Mouse (Mus musculus): Measurements from ENCODE around the gene Camk2g. TPM values are rescaled to one million over a fixed set of nuclear protein-coding genes. Genes with fewer than 3 reads are reported as not detected.

The Camk2g gene
- polyA plus RNA-seq, 1 experiment from 2014 or later, result 63.5 TPM

GRCm38 (mm10) chr14:20775661-20776060 lies 18.2 kb downstream of the Camk2g start:
- Histone ChIP-seq H3K4me2 (replicated peaks) (no peak overlapping the region), H3K9me3 (no peaks in the 10 kb centered on the region), H3K9ac (no peak overlapping the region), H3K36me3 (peaks cover 56% of the 10 kb centered on the region), H3K4me1 (peaks cover 18% of the 10 kb centered on the region), H3K4me3 (no peak overlapping the region), H3K27me3 (no peaks in the 10 kb centered on the region), H3K27ac (no peak overlapping the region)
- WGBS, result 43% methylated on average over 6 of the region's 6 CpGs
- ATAC-seq (ENCODE audit: low FRiP score, low read depth), result no peak

GRCm38 (mm10) chr14:20773410-20773809 lies 20.5 kb downstream of the Camk2g start:
- no peak overlapping the region for H3K4me2 ChIP-seq (replicated peaks)
- no peak overlapping the region for H3K4me3 ChIP-seq
- H3K27ac ChIP-seq, result no peak overlapping the region
- 60% methylated on average over 3 of the region's 3 CpGs for whole genome bisulfite sequencing
- no peak overlapping the region for H3K9ac ChIP-seq
- no peaks in the 10 kb centered on the region for H3K9me3 ChIP-seq
- ATAC-seq (ENCODE audit: low FRiP score, low read depth), result no peak
- H3K27me3 ChIP-seq, result no peaks in the 10 kb centered on the region
- H3K4me1 ChIP-seq, result peaks cover 21% of the 10 kb centered on the region
- H3K36me3 ChIP-seq, result peaks cover 57% of the 10 kb centered on the region

- H3K4me1 ChIP-seq, result peaks cover 21% of the 10 kb centered on the region
- no peak for ATAC-seq (ENCODE audit: low FRiP score, low read depth)
- H3K27me3 ChIP-seq, result no peaks in the 10 kb centered on the region
- H3K4me2 ChIP-seq (replicated peaks), result no peak overlapping the region
- WGBS, result 80% methylated on average over 6 of the region's 6 CpGs
- H3K4me3 ChIP-seq, result no peak overlapping the region
- no peak overlapping the region for H3K9ac ChIP-seq
- H3K27ac ChIP-seq, result no peak overlapping the region
- no peaks in the 10 kb centered on the region for H3K9me3 ChIP-seq
- peaks cover 57% of the 10 kb centered on the region for H3K36me3 ChIP-seq
These were observed 21.1 kb downstream of the Camk2g start for GRCm38 (mm10) chr14:20772808-20773207.

GRCm38 (mm10) chr14:20771941-20772340 lies 21.9 kb downstream of the Camk2g start:
- ATAC-seq (ENCODE audit: low FRiP score, low read depth), result no peak
- peaks cover 21% of the 10 kb centered on the region for H3K4me1 ChIP-seq
- no peak overlapping the region for H3K4me2 ChIP-seq (replicated peaks)
- H3K9ac ChIP-seq, result no peak overlapping the region
- 83% methylated on average over 3 of the region's 3 CpGs for WGBS
- H3K27me3 ChIP-seq, result no peaks in the 10 kb centered on the region
- H3K36me3 ChIP-seq, result peaks cover 49% of the 10 kb centered on the region
- no peak overlapping the region for H3K27ac ChIP-seq
- H3K4me3 ChIP-seq, result no peak overlapping the region
- H3K9me3 ChIP-seq, result no peaks in the 10 kb centered on the region

- Histone ChIP-seq H3K27ac (no peak overlapping the region), H3K9me3 (no peaks in the 10 kb centered on the region), H3K4me2 (replicated peaks) (no peak overlapping the region), H3K36me3 (peaks cover 70% of the 10 kb centered on the region), H3K27me3 (no peaks in the 10 kb centered on the region), H3K4me1 (peaks cover 7% of the 10 kb centered on the region), H3K4me3 (no peak overlapping the region), H3K9ac (no peak overlapping the region)
- ATAC-seq (ENCODE audit: low FRiP score, low read depth), result no peak
- 68% methylated on average over 5 of the region's 5 CpGs for WGBS
These were observed 25.3 kb downstream of the Camk2g start for GRCm38 (mm10) chr14:20768581-20768980.

- Histone ChIP-seq H3K4me1 (peaks cover 7% of the 10 kb centered on the region), H3K36me3 (peaks cover 75% of the 10 kb centered on the region), H3K27me3 (no peaks in the 10 kb centered on the region), H3K9ac (no peak overlapping the region), H3K4me3 (no peak overlapping the region), H3K9me3 (no peaks in the 10 kb centered on the region), H3K4me2 (replicated peaks) (no peak overlapping the region), H3K27ac (no peak overlapping the region)
- no peak for ATAC-seq (ENCODE audit: low FRiP score, low read depth)
- WGBS, result 90% methylated on average over 7 of the region's 7 CpGs
These were observed 26.0 kb downstream of the Camk2g start for GRCm38 (mm10) chr14:20767936-20768335.

GRCm38 (mm10) chr14:20765642-20766258 lies 28.1 kb downstream of the Camk2g start:
- Histone ChIP-seq H3K36me3 (peaks cover 80% of the 10 kb centered on the region), H3K4me3 (no peak overlapping the region), H3K4me2 (replicated peaks) (no peak overlapping the region), H3K27me3 (no peaks in the 10 kb centered on the region), H3K4me1 (peaks cover 7% of the 10 kb centered on the region), H3K9me3 (no peaks in the 10 kb centered on the region), H3K9ac (no peak overlapping the region), H3K27ac (peak overlapping the region; percentile 55; the same call in 1 of the 2 replicates)
- peak; percentile 83 for ATAC-seq (ENCODE audit: low FRiP score, low read depth)
- WGBS, result 26% methylated on average over 12 of the region's 12 CpGs

GRCm38 (mm10) chr14:20764942-20765341 lies 28.9 kb downstream of the Camk2g start:
- 89% methylated on average over 5 of the region's 5 CpGs for WGBS
- Histone ChIP-seq H3K27me3 (no peaks in the 10 kb centered on the region), H3K9me3 (no peaks in the 10 kb centered on the region), H3K9ac (no peak overlapping the region), H3K4me2 (replicated peaks) (no peak overlapping the region), H3K4me1 (peaks cover 7% of the 10 kb centered on the region), H3K4me3 (no peak overlapping the region), H3K27ac (no peak overlapping the region), H3K36me3 (peaks cover 81% of the 10 kb centered on the region)
- ATAC-seq (ENCODE audit: low FRiP score, low read depth), result no peak

- WGBS, result 81% methylated on average over 8 of the region's 8 CpGs
- no peak for ATAC-seq (ENCODE audit: low FRiP score, low read depth)
- Histone ChIP-seq H3K4me1 (no peaks in the 10 kb centered on the region), H3K36me3 (peaks cover 100% of the 10 kb centered on the region), H3K9me3 (no peaks in the 10 kb centered on the region), H3K27ac (no peak overlapping the region), H3K4me2 (replicated peaks) (no peak overlapping the region), H3K4me3 (no peak overlapping the region), H3K27me3 (no peaks in the 10 kb centered on the region), H3K9ac (no peak overlapping the region)
These were observed 35.0 kb downstream of the Camk2g start for GRCm38 (mm10) chr14:20758768-20759435.

- H3K4me1 ChIP-seq, result no peaks in the 10 kb centered on the region
- H3K9me3 ChIP-seq, result no peaks in the 10 kb centered on the region
- no peak for ATAC-seq (ENCODE audit: low FRiP score, low read depth)
- peaks cover 99% of the 10 kb centered on the region for H3K36me3 ChIP-seq
- 95% methylated on average over 22 of the region's 22 CpGs for WGBS
- H3K9ac ChIP-seq, result no peak overlapping the region
- no peak overlapping the region for H3K4me2 ChIP-seq (replicated peaks)
- H3K27me3 ChIP-seq, result no peaks in the 10 kb centered on the region
- no peak overlapping the region for H3K27ac ChIP-seq
- no peak overlapping the region for H3K4me3 ChIP-seq
These were observed 36.4 kb downstream of the Camk2g start for GRCm38 (mm10) chr14:20757370-20757907.

GRCm38 (mm10) chr14:20753792-20754191 lies 40.1 kb downstream of the Camk2g start:
- H3K36me3 ChIP-seq, result peaks cover 66% of the 10 kb centered on the region
- H3K4me2 ChIP-seq (replicated peaks), result no peak overlapping the region
- no peak overlapping the region for H3K4me3 ChIP-seq
- no peak for ATAC-seq (ENCODE audit: low FRiP score, low read depth)
- H3K27ac ChIP-seq, result no peak overlapping the region
- H3K4me1 ChIP-seq, result no peaks in the 10 kb centered on the region
- H3K9ac ChIP-seq, result no peak overlapping the region
- H3K27me3 ChIP-seq, result no peaks in the 10 kb centered on the region
- H3K9me3 ChIP-seq, result no peaks in the 10 kb centered on the region
- WGBS, result 79% methylated on average over 3 of the region's 3 CpGs

GRCm38 (mm10) chr14:20750503-20750902 lies 43.4 kb downstream of the Camk2g start:
- no peaks in the 10 kb centered on the region for H3K9me3 ChIP-seq
- H3K4me2 ChIP-seq (replicated peaks), result no peak overlapping the region
- H3K27me3 ChIP-seq, result no peaks in the 10 kb centered on the region
- no peaks in the 10 kb centered on the region for H3K4me1 ChIP-seq
- no peak overlapping the region for H3K27ac ChIP-seq
- peaks cover 54% of the 10 kb centered on the region for H3K36me3 ChIP-seq
- H3K9ac ChIP-seq, result no peak overlapping the region
- 57% methylated on average over 5 of the region's 5 CpGs for WGBS
- ATAC-seq (ENCODE audit: low FRiP score, low read depth), result no peak
- no peak overlapping the region for H3K4me3 ChIP-seq
